ENCODE assay signal across 13 mouse cellular contexts in genomic region chr3:96489636-96490035, GRCm38 (mm10). TPM values are rescaled to one million over a fixed set of nuclear protein-coding genes. Genes with fewer than 3 reads are reported as not detected.
DNase-seq lines count a peak whose midpoint lies in the region; ATAC-seq and TF ChIP-seq lines count a peak whose summit lies in the region.
"Not testable (repeated sequence)": the region's sequence is repeated elsewhere in the genome, so short reads cannot be mapped to it uniquely, and the experiment has no call there.
"Had no signal": no experiment of that assay in that cellular context is flagged by ENCODE, and none has a peak within 500 bp of the region (broad histone marks: within the 10 kb centered on the region; RNA-seq: fewer than 3 reads in every experiment).

No protein-coding gene starts in this region.

- not testable (repeated sequence) for H3K4me2 ChIP-seq in forebrain, embryonic 16.5 days (ENCODE audit: low read length); heart, postnatal 0 days (ENCODE audit: low read depth, low read length); kidney, embryonic 15.5 days; liver, embryonic 11.5 days

- not testable (repeated sequence) for TF ChIP-seq POLR2A in olfactory bulb, adult 2 months (IDR thresholded peaks at IDR 0.05; ENCODE audit: insufficient read depth, low read depth, low read length)

- TF ChIP-seq CTCF in heart, postnatal 0 days (IDR thresholded peaks at IDR 0.05; ENCODE audit: low read depth); olfactory bulb, adult 2 months (IDR thresholded peaks at IDR 0.05; ENCODE audit: insufficient read depth, low read depth, low read length): not testable (repeated sequence)

- peak overlapping the region; percentile 83 for H3K27ac ChIP-seq in embryonic facial prominence, embryonic 10.5 days (replicated peaks)
- peak overlapping the region; percentile 75 for H3K27ac ChIP-seq in forebrain, embryonic 16.5 days (ENCODE audit: low read length)
- H3K27ac ChIP-seq in heart, postnatal 0 days (ENCODE audit: low read depth): peak overlapping the region; percentile 90
- peak overlapping the region; percentile 83 for H3K27ac ChIP-seq in kidney, embryonic 15.5 days
- H3K27ac ChIP-seq in liver, embryonic 11.5 days (ENCODE audit: low read depth, low read length): peak overlapping the region; percentile 68
- peak overlapping the region; percentile 83 for H3K27ac ChIP-seq in midbrain, embryonic 10.5 days (replicated peaks)
- peak overlapping the region; percentile 75; the same call in 1 of the 2 replicates for H3K27ac ChIP-seq in olfactory bulb, adult 2 months (ENCODE audit: insufficient read depth, low read depth, low read length)

- not testable (repeated sequence) for H3K27me3 ChIP-seq in embryonic facial prominence, embryonic 10.5 days (replicated peaks; ENCODE audit: low read depth, poor library complexity, severe bottlenecking); forebrain, embryonic 16.5 days (replicated peaks; ENCODE audit: control insufficient read depth, insufficient read depth, low read length); heart, postnatal 0 days (ENCODE audit: control insufficient read depth, insufficient read depth, low read length); kidney, embryonic 15.5 days; liver, embryonic 11.5 days (replicated peaks; ENCODE audit: control insufficient read depth, insufficient read depth, low read length); midbrain, embryonic 10.5 days (ENCODE audit: low read depth, poor library complexity, severe bottlenecking)

- H3K36me3 ChIP-seq in embryonic facial prominence, embryonic 10.5 days (replicated peaks); forebrain, embryonic 16.5 days (ENCODE audit: control insufficient read depth, insufficient read depth); heart, postnatal 0 days (replicated peaks; ENCODE audit: control insufficient read depth, insufficient read depth, low read length); kidney, embryonic 15.5 days; liver, embryonic 11.5 days (ENCODE audit: control insufficient read depth, insufficient read depth, low read length); midbrain, embryonic 10.5 days: not testable (repeated sequence)

- H3K9me3 ChIP-seq in embryonic facial prominence, embryonic 10.5 days; forebrain, embryonic 16.5 days (ENCODE audit: control insufficient read depth, low read length); heart, postnatal 0 days (replicated peaks; ENCODE audit: control insufficient read depth, low read length); kidney, embryonic 15.5 days (replicated peaks); liver, embryonic 11.5 days (ENCODE audit: control insufficient read depth, low read length); midbrain, embryonic 10.5 days (replicated peaks): not testable (repeated sequence)

- not testable (repeated sequence) for H3K9ac ChIP-seq in forebrain, embryonic 16.5 days (replicated peaks; ENCODE audit: low read depth, low read length); heart, postnatal 0 days (replicated peaks; ENCODE audit: low read depth, low read length); kidney, embryonic 15.5 days; liver, embryonic 11.5 days (ENCODE audit: low read depth, low read length)

- 65% methylated on average over 7 of the region's 8 CpGs for WGBS in embryonic facial prominence, embryonic 10.5 days
- whole genome bisulfite sequencing in forebrain, embryonic 16.5 days: 43% methylated on average over 5 of the region's 8 CpGs
- WGBS in heart, postnatal 0 days: 60% methylated on average over 5 of the region's 8 CpGs
- WGBS in kidney, embryonic 15.5 days: 77% methylated on average over 7 of the region's 8 CpGs
- 53% methylated on average over 5 of the region's 8 CpGs for WGBS in liver, embryonic 11.5 days
- WGBS in midbrain, embryonic 10.5 days: 61% methylated on average over 7 of the region's 8 CpGs
- WGBS in olfactory bulb, adult 2 months: 35% methylated on average over 6 of the region's 8 CpGs

- ATAC-seq in forebrain, embryonic 16.5 days; heart, postnatal 0 days (ENCODE audit: insufficient read depth, low read depth); kidney, embryonic 15.5 days (replicated peaks; ENCODE audit: low FRiP score); liver, embryonic 11.5 days (replicated peaks; ENCODE audit: low FRiP score): not testable (repeated sequence)

- peak overlapping the region; percentile 29; the same call in 1 of the 2 replicates for H3K4me3 ChIP-seq in embryonic facial prominence, embryonic 10.5 days
- not testable (repeated sequence) for H3K4me3 ChIP-seq in forebrain, embryonic 16.5 days (replicated peaks; ENCODE audit: low read length); heart, postnatal 0 days (ENCODE audit: low read depth, low read length); kidney, embryonic 15.5 days (replicated peaks); liver, embryonic 11.5 days (ENCODE audit: low read depth, low read length); olfactory bulb, adult 2 months (ENCODE audit: insufficient read depth, low read depth, low read length)
- 0 out of 2 replicates have a peak overlapping the region, but pooled peaks have one; percentile 24 for H3K4me3 ChIP-seq in midbrain, embryonic 10.5 days

- not testable (repeated sequence) for DNase-seq in embryonic facial prominence, embryonic 10.5 days (ENCODE audit: low spot score); heart, postnatal 0 days (ENCODE audit: low spot score); liver, embryonic 11.5 days (ENCODE audit: low spot score); midbrain, embryonic 10.5 days (ENCODE audit: low spot score)

- H3K4me1 ChIP-seq in embryonic facial prominence, embryonic 10.5 days: peaks cover 19% of the 10 kb centered on the region
- not testable (repeated sequence) for H3K4me1 ChIP-seq in forebrain, embryonic 16.5 days (replicated peaks; ENCODE audit: control insufficient read depth, insufficient read depth, low read length); heart, postnatal 0 days (ENCODE audit: control insufficient read depth, insufficient read depth); olfactory bulb, adult 2 months (ENCODE audit: control insufficient read depth, insufficient read depth, low read length)
- H3K4me1 ChIP-seq in kidney, embryonic 15.5 days: peaks cover 17% of the 10 kb centered on the region; the same call in 1 of the 2 replicates
- H3K4me1 ChIP-seq in liver, embryonic 11.5 days (replicated peaks; ENCODE audit: control insufficient read depth, insufficient read depth, low read length): peaks cover 15% of the 10 kb centered on the region
- peaks cover 21% of the 10 kb centered on the region for H3K4me1 ChIP-seq in midbrain, embryonic 10.5 days

- TF ChIP-seq EP300 in heart, postnatal 0 days (IDR thresholded peaks at IDR 0.05; ENCODE audit: low read depth): not testable (repeated sequence)

RNA-seq across cellular contexts. Expression of gene Hfe2, which starts 35.3 kb away (rescaled TPM):
- polyA plus RNA-seq in embryonic facial prominence, embryonic 10.5 days (2016; fragmentation: Nextera tagmentation; extraction: Ambion mirVana): 1.4 and 1.5 TPM in 2 replicates
- polyA plus RNA-seq in forebrain, embryonic 16.5 days (2015; fragmentation: Nextera tagmentation; extraction: Ambion mirVana): 0.66 and 1.1 TPM in 2 replicates
- 68.1 and 81.3 TPM in 2 replicates for total RNA-seq in heart, postnatal 0 days (2014; rRNA removed; ENCODE audit: low replicate concordance)
- 24.7 and 25.9 TPM in 2 replicates for polyA plus RNA-seq in heart, postnatal 0 days (2015; fragmentation: Nextera tagmentation; extraction: Ambion mirVana)
- polyA plus RNA-seq in kidney, embryonic 15.5 days (2015; fragmentation: Nextera tagmentation; extraction: Ambion mirVana): 1.1 and 1.8 TPM in 2 replicates
- polyA plus RNA-seq in liver, embryonic 11.5 days (2014; fragmentation: Nextera tagmentation; extraction: Ambion mirVana): 0.19 and 0.32 TPM in 2 replicates
- polyA plus RNA-seq in midbrain, embryonic 10.5 days (2016; fragmentation: Nextera tagmentation; extraction: Ambion mirVana): 1.5 and 2.1 TPM in 2 replicates
- not detected in 2 replicates for polyA plus RNA-seq in olfactory bulb, adult 2 months (2012; ENCODE audit: insufficient read depth, insufficient read length, low replicate concordance, missing spikeins)
- total RNA-seq: megakaryocyte progenitor cell, adult 5-6 weeks had no signal
- polyA plus RNA-seq: erythroblast, embryonic 14.5 days had no signal

RNA-seq across cellular contexts. Expression of gene BC107364, which starts 37.5 kb away (rescaled TPM):
- not detected in 2 replicates for polyA plus RNA-seq in embryonic facial prominence, embryonic 10.5 days (2016; fragmentation: Nextera tagmentation; extraction: Ambion mirVana)
- not detected in 2 replicates for polyA plus RNA-seq in forebrain, embryonic 16.5 days (2015; fragmentation: Nextera tagmentation; extraction: Ambion mirVana)
- not detected in 2 replicates for total RNA-seq in heart, postnatal 0 days (2014; rRNA removed; ENCODE audit: low replicate concordance)
- 0.40 and 0.41 TPM in 2 replicates for polyA plus RNA-seq in heart, postnatal 0 days (2015; fragmentation: Nextera tagmentation; extraction: Ambion mirVana)
- 0.15 TPM in 1 of 2 replicates, not detected in the other for polyA plus RNA-seq in kidney, embryonic 15.5 days (2015; fragmentation: Nextera tagmentation; extraction: Ambion mirVana)
- not detected in 2 replicates for polyA plus RNA-seq in liver, embryonic 11.5 days (2014; fragmentation: Nextera tagmentation; extraction: Ambion mirVana)
- polyA plus RNA-seq in midbrain, embryonic 10.5 days (2016; fragmentation: Nextera tagmentation; extraction: Ambion mirVana): 0.20 and 0.30 TPM in 2 replicates
- polyA plus RNA-seq in olfactory bulb, adult 2 months (2012; ENCODE audit: insufficient read depth, insufficient read length, low replicate concordance, missing spikeins): not detected in 2 replicates
- total RNA-seq: adrenal gland, adult 2 months; heart, adult 18-20 months; layer of hippocampus, postnatal 25 days; megakaryocyte progenitor cell, adult 5-6 weeks had no signal
- polyA plus RNA-seq: adrenal gland, adult 2 months; erythroblast, embryonic 14.5 days; limb, embryonic 11.5 days had no signal
